Mouse (Mus musculus): ENCODE results near the gene Sox13. TPM values are rescaled to one million over a fixed set of nuclear protein-coding genes. Genes with fewer than 3 reads are reported as not detected.
"Not testable (repeated sequence)": the region's sequence is repeated elsewhere in the genome, so short reads cannot be mapped to it uniquely, and the experiment has no call there.

Sox13 gene
- polyA plus RNA-seq, 1 experiment from 2014 or later = 9.7 TPM

- Histone ChIP-seq H3K4me1 (ENCODE audit: control insufficient read depth, insufficient read depth, low read length) (0 out of 2 replicates have a peak, but pooled peaks cover 4% of the 10 kb centered on the region), H3K36me3 (ENCODE audit: control insufficient read depth, insufficient read depth, low read length) (no peaks in the 10 kb centered on the region), H3K27ac (replicated peaks; ENCODE audit: low read depth, low read length) (no peak overlapping the region), H3K9me3 (ENCODE audit: control insufficient read depth, low read length) (no peaks in the 10 kb centered on the region), H3K27me3 (ENCODE audit: control insufficient read depth, insufficient read depth, low read length) (no peaks in the 10 kb centered on the region), H3K4me2 (ENCODE audit: low read length) (no peak overlapping the region), H3K4me3 (replicated peaks; ENCODE audit: low read depth, low read length) (no peak overlapping the region), H3K9ac (replicated peaks; ENCODE audit: low read length) (no peak overlapping the region)
- ATAC-seq (ENCODE audit: low FRiP score, low TSS enrichment) = no peak
- DNase-seq = peak; percentile 63
- WGBS = 29% methylated on average over 9 of the region's 9 CpGs
Observed at GRCm38 (mm10) chr1:133351762-133352161, 72.4 kb downstream of the Sox13 start.

DNA sequence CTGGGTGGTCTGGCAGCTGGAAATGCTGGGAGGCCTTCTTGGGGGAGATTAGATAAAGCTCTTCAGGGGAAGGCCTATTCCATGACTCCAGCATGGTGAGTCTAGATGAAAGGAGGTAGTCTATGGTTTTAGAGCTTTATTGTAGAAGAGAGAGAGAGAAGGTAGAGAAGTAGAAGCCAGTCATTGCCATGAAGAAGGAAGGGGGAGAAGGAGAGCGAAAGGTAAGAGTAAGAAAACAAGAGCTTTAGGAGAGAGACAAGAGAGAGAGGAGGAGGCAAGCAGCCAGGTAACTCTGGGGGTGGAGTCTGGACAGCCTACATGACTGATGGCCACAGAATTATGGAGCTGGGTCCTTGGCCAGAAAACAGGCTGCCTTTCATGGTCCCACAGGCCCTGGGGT lies 74.0 kb downstream of the Sox13 start, which contains the start of gene Ren1:
TSS of gene Ren1 (plus strand) at position 301 of the 400 bp plus-strand sequence.
- Histone ChIP-seq H3K4me2 (ENCODE audit: low read length) (no peak within 1 kb of the TSS), H3K27ac (replicated peaks; ENCODE audit: low read depth, low read length) (no peak within 1 kb of the TSS), H3K36me3 (ENCODE audit: control insufficient read depth, insufficient read depth, low read length) (no peaks in the 10 kb centered on the region), H3K4me1 (ENCODE audit: control insufficient read depth, insufficient read depth, low read length) (0 out of 2 replicates have a peak, but pooled peaks cover 4% of the 10 kb centered on the region), H3K27me3 (ENCODE audit: control insufficient read depth, insufficient read depth, low read length) (no peaks in the 10 kb centered on the region), H3K4me3 (replicated peaks; ENCODE audit: low read depth, low read length) (no peak within 1 kb of the TSS), H3K9me3 (ENCODE audit: control insufficient read depth, low read length) (no peaks in the 10 kb centered on the region), H3K9ac (replicated peaks; ENCODE audit: low read length) (no peak within 1 kb of the TSS)
- DNase-seq (no peak), ATAC-seq (ENCODE audit: low FRiP score, low TSS enrichment) (no peak)
- WGBS = 96% methylated on average over 1 of the region's 1 CpGs

GRCm38 (mm10) chr1:133347693-133348520 lies 76.3 kb downstream of the Sox13 start:
- Histone ChIP-seq H3K27ac (replicated peaks; ENCODE audit: low read depth, low read length) (no peak overlapping the region), H3K4me2 (ENCODE audit: low read length) (no peak overlapping the region), H3K9me3 (ENCODE audit: control insufficient read depth, low read length) (no peaks in the 10 kb centered on the region), H3K4me1 (ENCODE audit: control insufficient read depth, insufficient read depth, low read length) (0 out of 2 replicates have a peak, but pooled peaks cover 4% of the 10 kb centered on the region), H3K4me3 (replicated peaks; ENCODE audit: low read depth, low read length) (no peak overlapping the region), H3K9ac (replicated peaks; ENCODE audit: low read length) (no peak overlapping the region), H3K36me3 (ENCODE audit: control insufficient read depth, insufficient read depth, low read length) (no peaks in the 10 kb centered on the region), H3K27me3 (ENCODE audit: control insufficient read depth, insufficient read depth, low read length) (no peaks in the 10 kb centered on the region)
- 80% methylated on average over 11 of the region's 11 CpGs for WGBS
- DNase-seq (no peak), ATAC-seq (ENCODE audit: low FRiP score, low TSS enrichment) (no peak)

- no peak overlapping the region for H3K4me2 ChIP-seq (ENCODE audit: low read length)
- 0 out of 2 replicates have a peak, but pooled peaks cover 4% of the 10 kb centered on the region for H3K4me1 ChIP-seq (ENCODE audit: control insufficient read depth, insufficient read depth, low read length)
- H3K9me3 ChIP-seq (ENCODE audit: control insufficient read depth, low read length) = no peaks in the 10 kb centered on the region
- H3K9ac ChIP-seq (replicated peaks; ENCODE audit: low read length) = no peak overlapping the region
- DNase-seq (no peak), ATAC-seq (ENCODE audit: low FRiP score, low TSS enrichment) (no peak)
- H3K4me3 ChIP-seq (replicated peaks; ENCODE audit: low read depth, low read length) = no peak overlapping the region
- no peaks in the 10 kb centered on the region for H3K36me3 ChIP-seq (ENCODE audit: control insufficient read depth, insufficient read depth, low read length)
- H3K27ac ChIP-seq (replicated peaks; ENCODE audit: low read depth, low read length) = no peak overlapping the region
- no peaks in the 10 kb centered on the region for H3K27me3 ChIP-seq (ENCODE audit: control insufficient read depth, insufficient read depth, low read length)
- 80% methylated on average over 3 of the region's 3 CpGs for WGBS
Observed at GRCm38 (mm10) chr1:133347226-133347625, 77.0 kb downstream of the Sox13 start.

DNA sequence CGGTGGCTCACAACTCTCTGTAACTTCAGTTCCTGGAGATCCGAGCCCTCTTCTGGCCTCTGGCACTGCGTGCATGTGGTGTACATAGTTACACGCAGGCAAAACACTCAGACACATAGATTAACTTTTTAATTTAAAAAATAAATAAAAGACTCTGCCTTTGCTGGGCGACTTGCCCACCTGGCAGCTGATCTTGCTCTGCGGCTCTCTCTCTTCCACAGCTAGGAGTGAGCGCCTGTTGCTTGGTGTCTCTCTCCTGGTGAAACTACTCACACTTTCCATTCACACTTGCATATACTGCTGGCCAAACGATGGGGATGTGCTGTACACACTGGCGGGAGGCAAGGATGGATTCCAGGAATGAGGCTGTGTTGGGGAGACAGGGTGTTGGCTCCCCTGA lies 77.6 kb downstream of the Sox13 start:
- ATAC-seq (ENCODE audit: low FRiP score, low TSS enrichment) = no peak
- Histone ChIP-seq H3K27me3 (ENCODE audit: control insufficient read depth, insufficient read depth, low read length) (no peaks in the 10 kb centered on the region), H3K27ac (replicated peaks; ENCODE audit: low read depth, low read length) (no peak overlapping the region), H3K9me3 (ENCODE audit: control insufficient read depth, low read length) (no peaks in the 10 kb centered on the region), H3K4me1 (ENCODE audit: control insufficient read depth, insufficient read depth, low read length) (0 out of 2 replicates have a peak, but pooled peaks cover 4% of the 10 kb centered on the region), H3K4me2 (ENCODE audit: low read length) (no peak overlapping the region), H3K9ac (replicated peaks; ENCODE audit: low read length) (no peak overlapping the region), H3K4me3 (replicated peaks; ENCODE audit: low read depth, low read length) (no peak overlapping the region), H3K36me3 (ENCODE audit: control insufficient read depth, insufficient read depth, low read length) (no peaks in the 10 kb centered on the region)
- 91% methylated on average over 9 of the region's 9 CpGs for WGBS
- no peak for DNase-seq

GRCm38 (mm10) chr1:133344357-133344756 lies 79.8 kb downstream of the Sox13 start:
- no peaks in the 10 kb centered on the region for H3K9me3 ChIP-seq (ENCODE audit: control insufficient read depth, low read length)
- no peaks in the 10 kb centered on the region for H3K36me3 ChIP-seq (ENCODE audit: control insufficient read depth, insufficient read depth, low read length)
- H3K4me1 ChIP-seq (ENCODE audit: control insufficient read depth, insufficient read depth, low read length) = no peaks in the 10 kb centered on the region
- no peak overlapping the region for H3K4me2 ChIP-seq (ENCODE audit: low read length)
- no peaks in the 10 kb centered on the region for H3K27me3 ChIP-seq (ENCODE audit: control insufficient read depth, insufficient read depth, low read length)
- WGBS = 95% methylated on average over 2 of the region's 2 CpGs
- ATAC-seq (ENCODE audit: low FRiP score, low TSS enrichment) (no peak), DNase-seq (no peak)
- no peak overlapping the region for H3K9ac ChIP-seq (replicated peaks; ENCODE audit: low read length)
- H3K27ac ChIP-seq (replicated peaks; ENCODE audit: low read depth, low read length) = no peak overlapping the region
- H3K4me3 ChIP-seq (replicated peaks; ENCODE audit: low read depth, low read length) = no peak overlapping the region

- not testable (repeated sequence) for H3K4me1 ChIP-seq (ENCODE audit: control insufficient read depth, insufficient read depth, low read length); H3K9me3 ChIP-seq (ENCODE audit: control insufficient read depth, low read length); DNase-seq; H3K27me3 ChIP-seq (ENCODE audit: control insufficient read depth, insufficient read depth, low read length); H3K36me3 ChIP-seq (ENCODE audit: control insufficient read depth, insufficient read depth, low read length); H3K9ac ChIP-seq (replicated peaks; ENCODE audit: low read length); H3K4me3 ChIP-seq (replicated peaks; ENCODE audit: low read depth, low read length); ATAC-seq (ENCODE audit: low FRiP score, low TSS enrichment); H3K4me2 ChIP-seq (ENCODE audit: low read length); H3K27ac ChIP-seq (replicated peaks; ENCODE audit: low read depth, low read length)
- 50% methylated on average over 1 of the region's 1 CpGs for WGBS
Observed at GRCm38 (mm10) chr1:133340403-133340802, 83.8 kb downstream of the Sox13 start.

DNA sequence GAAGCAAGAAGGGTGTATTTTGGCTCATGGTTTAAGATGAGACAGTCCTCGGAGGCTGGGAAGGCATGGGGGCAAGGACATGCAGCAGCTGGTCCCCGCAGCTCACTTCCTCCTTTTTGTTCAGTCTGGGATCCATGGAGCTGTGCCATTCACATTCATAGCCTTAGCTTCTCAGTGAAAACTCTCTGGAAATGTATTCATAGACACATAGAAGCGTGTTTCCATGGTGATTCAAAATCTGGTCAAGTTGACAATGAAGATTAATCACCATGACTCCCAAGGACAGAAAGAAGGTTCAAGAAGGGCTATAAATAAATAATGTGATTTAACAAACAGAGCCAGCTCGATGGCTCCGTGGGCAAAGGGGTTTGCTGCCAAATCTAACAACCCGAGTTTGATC lies 90.2 kb downstream of the Sox13 start:
- DNase-seq = peak; percentile 56
- Histone ChIP-seq H3K36me3 (ENCODE audit: control insufficient read depth, insufficient read depth, low read length) (no peaks in the 10 kb centered on the region), H3K4me3 (replicated peaks; ENCODE audit: low read depth, low read length) (no peak overlapping the region), H3K27ac (replicated peaks; ENCODE audit: low read depth, low read length) (no peak overlapping the region), H3K9ac (replicated peaks; ENCODE audit: low read length) (no peak overlapping the region), H3K4me1 (ENCODE audit: control insufficient read depth, insufficient read depth, low read length) (peaks cover 21% of the 10 kb centered on the region), H3K9me3 (ENCODE audit: control insufficient read depth, low read length) (no peaks in the 10 kb centered on the region), H3K4me2 (ENCODE audit: low read length) (no peak overlapping the region), H3K27me3 (ENCODE audit: control insufficient read depth, insufficient read depth, low read length) (peaks cover 9% of the 10 kb centered on the region; the same call in 1 of the 2 replicates)
- 21% methylated on average over 6 of the region's 6 CpGs for WGBS
- ATAC-seq (ENCODE audit: low FRiP score, low TSS enrichment) = no peak
